Mouse (Mus musculus): ENCODE results near the gene Stra8.

DNA sequence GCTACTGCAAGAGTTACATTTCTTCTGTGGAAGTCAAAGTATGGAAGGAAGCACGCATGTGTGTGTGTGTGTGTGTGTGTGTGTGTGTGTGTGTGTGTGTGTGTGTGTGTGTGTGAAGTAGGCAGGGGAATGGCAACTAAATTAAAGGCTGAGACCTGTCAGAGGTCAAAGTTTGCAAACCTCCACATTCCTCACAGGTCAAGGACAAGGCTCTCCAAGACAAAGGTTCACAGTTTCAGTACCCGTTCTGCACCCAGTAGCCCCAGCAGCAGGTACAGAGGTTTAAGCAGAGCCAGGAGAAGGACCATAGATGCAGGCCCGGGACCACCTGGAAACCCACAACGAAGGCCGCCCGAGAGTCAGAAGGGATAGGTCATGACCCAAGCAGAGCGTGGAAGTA is 817 bp upstream of the Stra8 start:
- TF ChIP-seq CTCF (IDR thresholded peaks at IDR 0.05; ENCODE audit: borderline replicate concordance, control insufficient read depth, extremely low read depth, insufficient read depth, low read length, poor library complexity) (no peak), POLR2A (IDR thresholded peaks at IDR 0.05; ENCODE audit: control insufficient read depth, extremely low read depth, insufficient read depth, low read length, poor library complexity) (no peak)

All from thymus, adult 2 months (tissue).